Comparison of ENCODE assay signal across 14 mouse cellular contexts in genomic region chr9:117126816-117127215, GRCm38 (mm10).
DNase-seq lines count a peak whose midpoint lies in the region; ATAC-seq and TF ChIP-seq lines count a peak whose summit lies in the region.
"Had no signal": no experiment of that assay in that cellular context is flagged by ENCODE, and none has a peak within 500 bp of the region (broad histone marks: within the 10 kb centered on the region; RNA-seq: fewer than 3 reads in every experiment).

No protein-coding gene starts in this region.

- no peak for TF ChIP-seq POLR2A in heart, adult 2 months (IDR thresholded peaks at IDR 0.05; ENCODE audit: insufficient read depth, low read depth, low read length)

- no peak overlapping the region for H3K4me2 ChIP-seq in heart, postnatal 0 days (ENCODE audit: low read depth, low read length)
- H3K4me2 ChIP-seq in hindbrain, postnatal 0 days (ENCODE audit: low read depth, low read length) = no peak overlapping the region
- H3K4me2 ChIP-seq: embryonic facial prominence, embryonic 13.5 days; limb, embryonic 12.5 days; lung, embryonic 14.5 days had no signal

- no peak for TF ChIP-seq EP300 in heart, postnatal 0 days (IDR thresholded peaks at IDR 0.05; ENCODE audit: low read depth)
- no peak for TF ChIP-seq EP300 in heart, adult 2 months (IDR thresholded peaks at IDR 0.05; ENCODE audit: insufficient read depth, low read depth, low read length)

- 26% methylated on average over 8 of the region's 8 CpGs for WGBS in heart, postnatal 0 days
- 53% methylated on average over 8 of the region's 8 CpGs for WGBS in heart, adult 2 months
- WGBS in hindbrain, postnatal 0 days = 32% methylated on average over 8 of the region's 8 CpGs

- DNase-seq in adrenal gland, adult 2 months = peak; percentile 13
- no peak for DNase-seq in adrenal gland, postnatal 36 days
- DNase-seq in heart, postnatal 0 days (ENCODE audit: low spot score) = peak; percentile 19
- DNase-seq in heart, adult 2 months = no peak
- DNase-seq in MN1 (ENCODE audit: low spot score) = peak; percentile 86
- DNase-seq in hindbrain, postnatal 0 days (ENCODE audit: low spot score) = peak; percentile 18
- no peak for DNase-seq in lung, postnatal 14 days
- DNase-seq in lung, postnatal 4 days = no peak
- DNase-seq: cerebellum, postnatal 10 days; lung, embryonic 14.5 days had no signal

- intact Hi-C loops in heart, adult 2 months (cut with DNase I) = no loop called here

- TF ChIP-seq CTCF in heart, postnatal 0 days (IDR thresholded peaks at IDR 0.05; ENCODE audit: low read depth) = no peak
- TF ChIP-seq CTCF in heart, adult 2 months (IDR thresholded peaks at IDR 0.05) = no peak
- no peak for TF ChIP-seq CTCF in hindbrain, postnatal 0 days (IDR thresholded peaks at IDR 0.05; ENCODE audit: low read depth)

- no peak overlapping the region for H3K4me3 ChIP-seq in heart, postnatal 0 days (ENCODE audit: low read depth, low read length)
- no peak overlapping the region for H3K4me3 ChIP-seq in heart, adult 2 months
- H3K4me3 ChIP-seq in hindbrain, postnatal 0 days (ENCODE audit: low read length) = no peak overlapping the region
- H3K4me3 ChIP-seq: embryonic facial prominence, embryonic 13.5 days; limb, embryonic 12.5 days had no signal

- no peaks in the 10 kb centered on the region; the same call in 1 of the 2 replicates for H3K79me2 ChIP-seq in heart, adult 2 months (replicated peaks; ENCODE audit: control insufficient read depth, insufficient read depth, low read length)

- ATAC-seq in heart, postnatal 0 days (ENCODE audit: insufficient read depth, low read depth) = no peak
- no peak for ATAC-seq in hindbrain, postnatal 0 days
- ATAC-seq: activated CD4-positive, CD25-positive, alpha-beta regulatory T cell, adult 4 months; midbrain, embryonic 16.5 days had no signal

- H3K27me3 ChIP-seq in heart, postnatal 0 days (ENCODE audit: control insufficient read depth, insufficient read depth, low read length) = no peaks in the 10 kb centered on the region
- H3K27me3 ChIP-seq in heart, adult 2 months (ENCODE audit: control insufficient read depth, insufficient read depth, low read length) = no peaks in the 10 kb centered on the region
- H3K27me3 ChIP-seq in hindbrain, postnatal 0 days (ENCODE audit: insufficient read depth, low read length) = no peaks in the 10 kb centered on the region
- H3K27me3 ChIP-seq: embryonic facial prominence, embryonic 13.5 days; limb, embryonic 12.5 days had no signal

- H3K4me1 ChIP-seq in heart, postnatal 0 days (ENCODE audit: control insufficient read depth, insufficient read depth) = peaks cover 22% of the 10 kb centered on the region
- no peaks in the 10 kb centered on the region; the same call in none of the 2 replicates for H3K4me1 ChIP-seq in heart, adult 2 months (ENCODE audit: control insufficient read depth, insufficient read depth, low read length)
- no peaks in the 10 kb centered on the region for H3K4me1 ChIP-seq in hindbrain, postnatal 0 days (ENCODE audit: insufficient read depth, low read length)

- H3K9ac ChIP-seq in heart, postnatal 0 days (replicated peaks; ENCODE audit: low read depth, low read length) = no peak overlapping the region
- no peak overlapping the region for H3K9ac ChIP-seq in heart, adult 2 months (ENCODE audit: low read depth, low read length)
- no peak overlapping the region for H3K9ac ChIP-seq in hindbrain, postnatal 0 days (replicated peaks; ENCODE audit: low read length)
- H3K9ac ChIP-seq: embryonic facial prominence, embryonic 13.5 days; limb, embryonic 12.5 days; lung, embryonic 14.5 days had no signal

- H3K36me3 ChIP-seq in heart, postnatal 0 days (replicated peaks; ENCODE audit: control insufficient read depth, insufficient read depth, low read length) = no peaks in the 10 kb centered on the region
- H3K36me3 ChIP-seq in heart, adult 2 months (ENCODE audit: control insufficient read depth, insufficient read depth, low read length) = no peaks in the 10 kb centered on the region
- H3K36me3 ChIP-seq in hindbrain, postnatal 0 days (ENCODE audit: insufficient read depth, low read length) = no peaks in the 10 kb centered on the region
- H3K36me3 ChIP-seq: limb, embryonic 12.5 days had no signal

- H3K9me3 ChIP-seq in heart, postnatal 0 days (replicated peaks; ENCODE audit: control insufficient read depth, low read length) = no peaks in the 10 kb centered on the region
- no peaks in the 10 kb centered on the region for H3K9me3 ChIP-seq in hindbrain, postnatal 0 days (ENCODE audit: low read length)
- H3K9me3 ChIP-seq: embryonic facial prominence, embryonic 13.5 days; limb, embryonic 12.5 days had no signal

- H3K27ac ChIP-seq in heart, postnatal 0 days (ENCODE audit: low read depth) = peak overlapping the region; percentile 7
- H3K27ac ChIP-seq in heart, adult 2 months = no peak overlapping the region
- H3K27ac ChIP-seq in hindbrain, postnatal 0 days = no peak overlapping the region

Comparison
In these comparisons a context has a peak if more than half of its experiments do, and no peak if none do; other contexts are left out.
1. DNase-seq: peak in adrenal gland, adult 2 months (single experiment), heart, postnatal 0 days (single experiment), MN1 (single experiment) and hindbrain, postnatal 0 days (single experiment); none in adrenal gland, postnatal 36 days (0 of 2), heart, adult 2 months (0 of 2), lung, postnatal 14 days (single experiment) and lung, postnatal 4 days (0 of 2).